Mouse (Mus musculus): ENCODE results near the gene Acot5. TPM values are rescaled to one million over a fixed set of nuclear protein-coding genes. Genes with fewer than 3 reads are reported as not detected.

Gene Acot5
- total RNA-seq, 2 experiments from 2014 or later, result not detected

GRCm38 (mm10) chr12:84114153-84114994, 45.2 kb downstream of the Acot5 start, which contains the start of gene Dnal1:
TSS of gene Dnal1 (plus strand) at chr12:84114366.
- ATAC-seq (ENCODE audit: poor library complexity, severe bottlenecking), result peak; percentile 91

- no peak for ATAC-seq (ENCODE audit: poor library complexity, severe bottlenecking)
Observed at GRCm38 (mm10) chr12:84119584-84119983, 50.5 kb downstream of the Acot5 start.

Other genes with a start within 250 kb of the Acot5 start
- gene Numb, start 147.4 kb upstream of the Acot5 start, total RNA-seq (2015), result 28.4 and 35.7 TPM in 2 replicates
- gene Numb, start 147.4 kb upstream of the Acot5 start, total RNA-seq (2017), result 34.4 and 36.0 TPM in 2 replicates
- 10.1 and 11.2 TPM in 2 replicates for gene Riox1, start 118.7 kb upstream of the Acot5 start, total RNA-seq (2015)
- 10.1 and 13.4 TPM in 2 replicates for gene Riox1, start 118.7 kb upstream of the Acot5 start, total RNA-seq (2017)
- not detected in 2 replicates for gene Heatr4, start 84.5 kb upstream of the Acot5 start, total RNA-seq (2015)
- gene Heatr4, start 84.5 kb upstream of the Acot5 start, total RNA-seq (2017), result not detected in 2 replicates
- 4.2 and 8.0 TPM in 2 replicates for gene Acot2, start 81.5 kb upstream of the Acot5 start, total RNA-seq (2015)
- gene Acot2, start 81.5 kb upstream of the Acot5 start, total RNA-seq (2017), result 1.4 and 5.4 TPM in 2 replicates
- 2.5 and 6.0 TPM in 2 replicates for gene Acot1, start 59.8 kb upstream of the Acot5 start, total RNA-seq (2015)
- 10.6 and 11.8 TPM in 2 replicates for gene Acot1, start 59.8 kb upstream of the Acot5 start, total RNA-seq (2017)
- 0.02 TPM in 1 of 2 replicates, not detected in the other for gene Acot4, start 30.9 kb upstream of the Acot5 start, total RNA-seq (2015)
- gene Acot4, start 30.9 kb upstream of the Acot5 start, total RNA-seq (2017), result not detected in 2 replicates
- gene Gm49366, start 30.4 kb upstream of the Acot5 start, total RNA-seq (2015), result not detected in 2 replicates
- gene Gm49366, start 30.4 kb upstream of the Acot5 start, total RNA-seq (2017), result not detected in 2 replicates
- gene Acot3, start 17.2 kb upstream of the Acot5 start, total RNA-seq (2015), result not detected in 2 replicates
- not detected in 2 replicates for gene Acot3, start 17.2 kb upstream of the Acot5 start, total RNA-seq (2017)
- gene Acot6, start 31.3 kb downstream of the Acot5 start, total RNA-seq (2015), result 0.27 and 0.67 TPM in 2 replicates
- gene Acot6, start 31.3 kb downstream of the Acot5 start, total RNA-seq (2017), result 0.22 TPM in 1 of 2 replicates, not detected in the other
- 0.33 and 0.62 TPM in 2 replicates for gene Dnal1, start 45.0 kb downstream of the Acot5 start, total RNA-seq (2015)
- not detected in 2 replicates for gene Dnal1, start 45.0 kb downstream of the Acot5 start, total RNA-seq (2017)
- gene Pnma1, start 79.2 kb downstream of the Acot5 start, total RNA-seq (2015), result 0.32 and 0.65 TPM in 2 replicates
- gene Pnma1, start 79.2 kb downstream of the Acot5 start, total RNA-seq (2017), result 0.16 and 0.73 TPM in 2 replicates
- gene Elmsan1, start 149.6 kb downstream of the Acot5 start, total RNA-seq (2015), result 24.6 and 27.0 TPM in 2 replicates
- 17.0 and 25.0 TPM in 2 replicates for gene Elmsan1, start 149.6 kb downstream of the Acot5 start, total RNA-seq (2017)
- 14.3 and 18.9 TPM in 2 replicates for gene Ptgr2, start 215.9 kb downstream of the Acot5 start, total RNA-seq (2015)
- 52.4 and 52.9 TPM in 2 replicates for gene Ptgr2, start 215.9 kb downstream of the Acot5 start, total RNA-seq (2017)
- 37.7 and 43.1 TPM in 2 replicates for gene Zfp410, start 247.5 kb downstream of the Acot5 start, total RNA-seq (2015)
- gene Zfp410, start 247.5 kb downstream of the Acot5 start, total RNA-seq (2017), result 25.3 and 32.6 TPM in 2 replicates

All from megakaryocyte, adult 5-6 weeks (primary cell).